Mouse (Mus musculus) thymus, adult 2 months (tissue): ENCODE data around the gene Cand2.

Experiments used
- CTCF ChIP-seq: fragments of 200-500 bp; IDR thresholded peaks from 2 replicates; pipeline ENCODE4 v1.5.1; 2012; ENCODE audit warnings: mild to moderate bottlenecking, control low read depth, low read length, moderate library complexity, borderline replicate concordance; ENCODE audit not compliant: control insufficient read depth, poor library complexity, insufficient read depth; ENCODE audit errors: extremely low read depth
- POLR2A ChIP-seq: fragments of 200-500 bp; IDR thresholded peaks from 2 replicates; pipeline ENCODE4 v1.6.1; 2012; ENCODE audit warnings: mild to moderate bottlenecking, low read length, control low read depth, moderate library complexity; ENCODE audit not compliant: control insufficient read depth, poor library complexity, insufficient read depth; ENCODE audit errors: extremely low read depth

DNA sequence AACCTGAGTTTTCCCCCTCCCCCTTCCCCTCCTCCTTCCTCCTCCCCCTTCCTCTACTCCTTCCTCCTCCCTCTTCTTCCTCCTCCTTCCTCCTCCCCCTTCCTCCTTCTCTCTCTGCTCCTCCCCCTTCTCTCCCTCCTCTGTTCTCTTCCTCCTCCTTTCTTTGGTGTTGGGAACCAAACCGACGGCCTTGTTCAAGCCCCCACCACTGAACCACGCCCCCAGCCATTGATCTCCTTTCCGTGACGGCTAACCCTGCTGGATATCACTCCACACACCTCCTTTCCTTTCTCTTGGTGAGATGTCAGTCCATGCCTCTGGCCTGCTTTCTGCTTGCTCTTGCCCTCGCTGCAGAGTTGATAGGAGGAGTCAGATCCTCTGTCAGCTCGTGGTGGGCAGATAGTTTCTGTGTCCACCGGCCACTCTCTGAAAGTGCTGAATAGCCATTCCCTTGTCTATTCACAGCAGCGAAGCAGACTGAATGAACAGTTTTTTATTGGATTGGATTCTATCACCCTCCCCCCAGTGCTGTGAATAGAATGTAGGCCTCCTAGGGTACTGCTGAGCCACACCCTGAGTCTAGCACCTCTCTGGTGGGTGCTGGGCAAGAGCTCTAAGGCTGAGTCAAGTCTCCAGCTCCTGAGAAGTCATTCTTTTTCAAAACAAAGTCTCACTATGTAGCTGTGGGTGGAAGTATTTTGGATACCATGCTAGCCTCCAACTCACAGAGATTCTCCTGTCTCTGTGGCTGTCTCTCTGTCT is 12.2 kb upstream of the Cand2 start, which contains the start of gene Tmem40:
- TF ChIP-seq CTCF (no peak), POLR2A (no peak)
